Mouse (Mus musculus) cortical plate, adult 2 months (tissue): ENCODE results near the gene Leo1.

Experiments
- CTCF ChIP-seq: fragments of 200-500 bp; IDR thresholded peaks from 2 replicates; pipeline ENCODE4 v1.5.1; 2011; ENCODE audit warnings: mild to moderate bottlenecking, control low read depth, low read length; ENCODE audit not compliant: insufficient read depth; ENCODE audit errors: extremely low read depth
- POLR2A ChIP-seq: fragments of 200-500 bp; IDR thresholded peaks from 2 replicates; pipeline ENCODE4 v1.6.1; 2011; ENCODE audit warnings: mild to moderate bottlenecking, low read length, control low read depth; ENCODE audit not compliant: insufficient read depth; ENCODE audit errors: extremely low read depth

GRCm38 (mm10) chr9:75408204-75408826 is 33.0 kb upstream of the Leo1 start:
- TF ChIP-seq POLR2A (no peak), CTCF (no peak)
